Mouse (Mus musculus): ENCODE results near the gene Cmc4. TPM values are rescaled to one million over a fixed set of nuclear protein-coding genes. Genes with fewer than 3 reads are reported as not detected.
A peak's percentile ranks its signal among the peaks of the same experiment; 100 is the strongest.

Gene Cmc4
- total RNA-seq (2014; fragmentation: Nextera tagmentation): 19.2 and 38.4 TPM in 2 replicates
- total RNA-seq (2017): 7.0 and 8.5 TPM in 2 replicates

GRCm38 (mm10) chrX:75415936-75416785 is at the start of gene Cmc4, which contains the start of the genes Mtcp1 and Brcc3:
Cmc4 (minus strand) TSS chrX:75416584.
Mtcp1 (minus strand) TSS chrX:75416588.
Brcc3 (plus strand) TSS chrX:75416628.
- ATAC-seq (replicated peaks; ENCODE audit: poor library complexity, severe bottlenecking): peak; percentile 97

- no peak for ATAC-seq (replicated peaks; ENCODE audit: poor library complexity, severe bottlenecking)
These were observed 38.2 kb upstream of the Cmc4 start for GRCm38 (mm10) chrX:75454597-75454996.

GRCm38 (mm10) chrX:75409711-75410110 is 6.7 kb downstream of the Cmc4 start:
- ATAC-seq (replicated peaks; ENCODE audit: poor library complexity, severe bottlenecking): no peak

- ATAC-seq (replicated peaks; ENCODE audit: poor library complexity, severe bottlenecking): no peak
These were observed 13.0 kb downstream of the Cmc4 start for GRCm38 (mm10) chrX:75403350-75403749.

GRCm38 (mm10) chrX:75402668-75403067 is 13.7 kb downstream of the Cmc4 start:
- no peak; the same call in 1 of the 2 replicates for ATAC-seq (replicated peaks; ENCODE audit: poor library complexity, severe bottlenecking)

GRCm38 (mm10) chrX:75399471-75399870 is 16.9 kb downstream of the Cmc4 start:
- no peak for ATAC-seq (replicated peaks; ENCODE audit: poor library complexity, severe bottlenecking)

GRCm38 (mm10) chrX:75382195-75382771 is 34.1 kb downstream of the Cmc4 start, which contains the start of the genes Fundc2 and F8:
Fundc2 (plus strand) TSS chrX:75382399.
F8 (minus strand) TSS chrX:75382615.
- peak; percentile 100 for ATAC-seq (replicated peaks; ENCODE audit: poor library complexity, severe bottlenecking)

- no peak for ATAC-seq (replicated peaks; ENCODE audit: poor library complexity, severe bottlenecking)
These were observed 34.7 kb downstream of the Cmc4 start for GRCm38 (mm10) chrX:75381699-75382098.

- peak; percentile 46; the same call in 1 of the 2 replicates for ATAC-seq (replicated peaks; ENCODE audit: poor library complexity, severe bottlenecking)
These were observed 35.2 kb downstream of the Cmc4 start for GRCm38 (mm10) chrX:75381176-75381575.

- no peak for ATAC-seq (replicated peaks; ENCODE audit: poor library complexity, severe bottlenecking)
These were observed 39.6 kb downstream of the Cmc4 start for GRCm38 (mm10) chrX:75376815-75377214.

GRCm38 (mm10) chrX:75372666-75373425 is 43.5 kb downstream of the Cmc4 start:
- ATAC-seq (replicated peaks; ENCODE audit: poor library complexity, severe bottlenecking): no peak

GRCm38 (mm10) chrX:75370197-75370596 is 46.2 kb downstream of the Cmc4 start:
- no peak for ATAC-seq (replicated peaks; ENCODE audit: poor library complexity, severe bottlenecking)

Other genes starting within 250 kb of the Cmc4 start
- gene Fundc2, start 34.2 kb downstream of the Cmc4 start, total RNA-seq (2014; fragmentation: Nextera tagmentation): 39.5 and 56.2 TPM in 2 replicates
- gene Fundc2, start 34.2 kb downstream of the Cmc4 start, total RNA-seq (2017): 44.6 and 53.7 TPM in 2 replicates
- 0.83 TPM in 1 of 2 replicates, not detected in the other for gene F8, start 34.0 kb downstream of the Cmc4 start, total RNA-seq (2014; fragmentation: Nextera tagmentation)
- gene F8, start 34.0 kb downstream of the Cmc4 start, total RNA-seq (2017): 0.36 and 1.1 TPM in 2 replicates
- 10.0 and 12.7 TPM in 2 replicates for gene Mtcp1, start within 50 bp of the Cmc4 start, total RNA-seq (2014; fragmentation: Nextera tagmentation)
- 6.0 and 10.6 TPM in 2 replicates for gene Mtcp1, start within 50 bp of the Cmc4 start, total RNA-seq (2017)
- 40.4 and 65.2 TPM in 2 replicates for gene Brcc3, start within 50 bp of the Cmc4 start, total RNA-seq (2014; fragmentation: Nextera tagmentation)
- gene Brcc3, start within 50 bp of the Cmc4 start, total RNA-seq (2017): 40.7 and 47.7 TPM in 2 replicates
- 97.5 and 104 TPM in 2 replicates for gene Vbp1, start 97.7 kb upstream of the Cmc4 start, total RNA-seq (2014; fragmentation: Nextera tagmentation)
- gene Vbp1, start 97.7 kb upstream of the Cmc4 start, total RNA-seq (2017): 137 and 157 TPM in 2 replicates
- gene Rab39b, start 161.6 kb upstream of the Cmc4 start, total RNA-seq (2014; fragmentation: Nextera tagmentation): not detected in 2 replicates
- gene Rab39b, start 161.6 kb upstream of the Cmc4 start, total RNA-seq (2017): not detected in 2 replicates